Mouse (Mus musculus) ES-Bruce4 (cell line): ENCODE measurements at regions not wholly inside any gene's neighbourhood (a gene's known extent, or its start where the extent isn't known, plus 50 kb on each side); places are given as distances from the start of the nearest gene placed in this dataset.

Experiments used
- CTCF ChIP-seq: IDR thresholded peaks from one replicate; pipeline ENCODE4 v1.8.1; 2011; ENCODE audit warnings: low read depth, low read length
- POLR2A ChIP-seq: IDR thresholded peaks from one replicate; pipeline ENCODE4 v1.8.1; 2011; ENCODE audit warnings: low read length; ENCODE audit not compliant: insufficient read depth

DNA sequence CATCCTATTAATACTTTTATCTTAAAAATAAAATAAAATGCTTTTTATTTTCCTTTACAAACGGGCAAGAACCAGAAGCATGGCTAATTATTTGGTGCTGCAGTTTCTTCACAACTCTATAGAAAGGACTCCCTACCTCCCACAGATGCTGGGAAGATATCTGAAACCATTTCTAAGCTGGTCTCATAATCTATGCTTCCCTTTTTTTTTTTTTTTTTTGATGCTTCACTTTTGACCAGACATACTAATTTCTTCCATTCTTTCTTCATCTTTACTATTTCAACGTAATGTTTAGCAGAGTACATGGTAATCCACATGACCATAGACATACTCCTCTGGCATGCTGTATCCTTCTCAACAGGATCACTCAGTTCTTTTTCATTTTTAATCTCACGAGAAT is 393.0 kb upstream of the Pkdcc start:
- TF ChIP-seq CTCF (no peak), POLR2A (no peak)
